Mouse (Mus musculus): ENCODE data around the gene Klk4.

Klk4 gene

GRCm38 (mm10) chr7:43920582-43920981, 39.6 kb downstream of the Klk4 start:
- no peak for DNase-seq

GRCm38 (mm10) chr7:43921087-43921486, 40.1 kb downstream of the Klk4 start:
- no peak for DNase-seq

GRCm38 (mm10) chr7:43921941-43922340, 41.0 kb downstream of the Klk4 start:
- DNase-seq, result no peak

GRCm38 (mm10) chr7:43925985-43926384, 45.0 kb downstream of the Klk4 start:
- DNase-seq, result no peak

DNA sequence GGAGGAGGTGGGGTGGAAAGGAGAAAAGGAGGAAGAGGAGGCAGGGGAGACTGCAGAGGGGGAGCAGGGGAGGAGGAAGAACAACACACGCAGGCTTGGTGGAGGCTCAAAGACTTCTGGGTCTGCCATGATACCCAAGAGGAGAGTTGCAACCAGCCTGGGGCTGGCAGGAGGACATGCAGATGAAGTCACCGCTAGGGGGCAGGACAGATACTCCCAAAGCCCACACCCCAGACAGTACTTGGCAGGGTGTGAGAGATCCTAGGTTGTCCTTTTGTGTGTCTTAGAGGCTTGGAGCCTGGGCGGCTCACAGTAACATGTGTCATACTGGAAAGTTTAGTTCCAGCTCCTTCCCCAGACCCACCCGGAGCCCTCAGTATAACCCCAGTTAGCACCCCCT, 47.6 kb downstream of the Klk4 start:
- DNase-seq, result no peak

- no peak for DNase-seq
These were observed 51.4 kb downstream of the Klk4 start for GRCm38 (mm10) chr7:43932337-43932736.

- no peak for DNase-seq
These were observed 52.5 kb downstream of the Klk4 start, which contains the start of gene Klk15 for GRCm38 (mm10) chr7:43933440-43933839. Gene Klk15 (plus strand): TSS chr7:43933740.

- DNase-seq, result no peak
These were observed 53.8 kb downstream of the Klk4 start for GRCm38 (mm10) chr7:43934747-43935146.
